Mouse (Mus musculus): ENCODE measurements around the gene Tm6sf1.

GRCm38 (mm10) chr7:81849633-81850032, 9.2 kb upstream of the Tm6sf1 start:
- TF ChIP-seq ZNF384 (IDR thresholded peaks at IDR 0.05; ENCODE audit: low read depth, low read length) (no peak), ZC3H11A (IDR thresholded peaks at IDR 0.05; ENCODE audit: borderline replicate concordance, low read depth, low read length) (no peak)

Measured in ES-E14 (cell line).